Mouse (Mus musculus): Measurements from ENCODE around the gene Pgam2.
"Not testable (repeated sequence)": the region's sequence is repeated elsewhere in the genome, so short reads cannot be mapped to it uniquely, and the experiment has no call there.

Gene Pgam2

DNA sequence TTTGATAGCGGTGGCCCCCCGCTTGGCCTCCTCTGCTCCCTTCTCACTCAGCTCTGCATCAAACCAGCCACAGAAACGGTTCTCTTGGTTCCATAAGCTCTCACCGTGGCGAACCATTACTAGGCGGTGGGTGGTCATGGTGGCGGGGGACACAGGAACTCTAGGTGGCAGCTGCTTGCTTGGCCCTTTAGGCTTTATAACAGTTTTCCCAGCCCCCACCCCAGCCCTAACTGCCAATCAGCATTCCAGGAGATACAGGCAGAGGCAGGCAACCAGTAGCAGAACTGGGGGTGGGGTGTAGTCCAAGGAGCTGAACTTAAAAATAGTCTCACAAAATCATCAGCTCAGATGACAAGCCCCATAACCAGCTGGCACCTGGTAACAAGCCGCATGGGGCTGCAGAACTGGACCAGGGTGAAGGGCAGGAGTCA, at the start of gene Pgam2:
Gene Pgam2, minus strand, starts transcription at position 183 of the 431 bp plus-strand sequence.
- no peak for DNase-seq

- no peak for DNase-seq
Observed at GRCm38 (mm10) chr11:5852314-5852713, 48.8 kb upstream of the Pgam2 start.

DNA sequence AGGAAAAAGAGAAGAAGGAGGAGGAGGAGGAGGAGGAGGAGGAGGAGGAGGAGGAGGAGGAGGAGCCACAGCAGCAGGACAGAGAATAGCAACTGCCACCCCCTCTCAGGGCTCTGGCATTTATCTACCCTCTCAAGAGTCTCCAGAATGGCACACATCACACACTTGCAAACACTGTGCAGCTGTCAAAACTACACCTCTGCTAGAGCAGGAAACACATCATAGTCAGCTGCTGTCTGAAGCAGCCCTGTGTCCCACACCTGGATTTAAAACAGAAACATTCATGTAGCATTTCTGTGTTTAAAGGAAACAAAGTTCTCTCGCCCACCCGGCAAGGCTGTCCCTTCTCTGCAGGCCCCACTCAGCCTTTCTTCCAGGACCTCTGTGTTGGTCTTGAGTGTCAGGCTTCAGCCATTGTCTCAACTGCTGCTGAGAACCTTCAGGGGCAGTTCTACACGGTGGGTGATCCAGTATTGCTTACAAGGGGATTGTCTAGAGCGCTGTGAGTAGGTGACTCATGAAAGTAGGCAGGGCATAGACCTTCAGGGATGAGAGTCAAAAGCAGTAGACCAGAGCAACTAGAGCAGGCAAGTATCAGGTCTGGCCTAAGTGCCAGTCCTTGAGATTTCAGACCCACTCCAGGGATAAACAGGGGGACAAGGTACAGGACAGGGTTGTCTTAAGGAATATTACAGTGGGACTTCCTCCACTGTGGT, 47.6 kb upstream of the Pgam2 start:
- no peak for DNase-seq

DNA sequence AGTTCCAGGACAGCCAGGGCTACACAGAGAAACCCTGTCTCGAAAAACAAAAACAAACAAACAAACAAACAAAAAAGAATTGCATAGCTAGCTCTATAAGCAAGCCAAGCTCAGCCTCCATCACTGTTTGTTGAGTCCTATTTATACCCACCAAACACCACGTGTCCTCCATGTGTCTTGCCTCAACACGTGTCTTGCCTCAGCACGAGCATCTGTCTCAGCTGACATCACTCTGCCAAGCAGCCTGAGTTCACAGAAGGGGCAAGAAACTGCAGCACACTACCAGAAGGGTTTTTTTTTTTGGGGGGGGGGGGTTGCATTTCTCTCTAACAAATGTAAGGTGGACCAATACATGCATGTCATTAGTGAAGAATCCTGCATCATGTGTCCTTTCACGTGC, 46.9 kb upstream of the Pgam2 start:
- DNase-seq, result no peak

- DNase-seq, result no peak
Observed at GRCm38 (mm10) chr11:5849316-5849715, 45.8 kb upstream of the Pgam2 start.

- no peak for DNase-seq
Observed at GRCm38 (mm10) chr11:5848741-5849140, 45.2 kb upstream of the Pgam2 start.

DNA sequence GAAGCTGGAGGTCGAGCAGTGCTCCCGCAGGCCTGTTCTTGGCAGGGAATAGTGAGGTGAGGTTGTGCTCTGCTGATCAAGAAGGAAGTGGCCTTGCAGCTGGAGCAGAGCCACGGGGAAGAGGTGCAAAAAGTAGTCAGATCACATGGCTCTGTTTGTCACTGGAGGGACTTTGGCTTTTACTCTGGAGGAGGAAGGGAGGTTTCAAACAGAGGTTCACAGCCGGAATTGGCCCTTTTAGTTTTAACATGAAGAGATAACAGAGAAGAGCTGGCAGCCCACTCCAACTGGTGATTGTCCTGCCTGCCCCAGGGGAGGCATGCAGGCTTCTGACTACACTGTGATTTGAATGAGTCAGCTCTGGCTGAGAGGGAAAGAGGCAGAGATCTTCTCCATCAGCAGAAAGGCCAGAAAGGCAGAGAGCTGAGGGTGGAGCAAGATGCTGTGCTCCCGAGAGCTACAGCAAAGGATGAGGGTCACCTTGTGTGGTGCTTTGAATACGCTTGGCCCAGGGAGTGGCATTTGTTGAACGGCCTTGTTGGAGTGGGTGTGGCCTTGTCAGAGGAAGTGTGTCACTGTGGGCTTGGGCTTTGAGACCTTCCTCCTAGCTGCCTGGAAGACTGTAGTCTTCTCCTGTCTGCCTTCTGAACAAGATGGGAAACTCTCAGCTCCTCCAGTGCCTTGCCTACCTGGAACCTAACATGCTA, 43.3 kb upstream of the Pgam2 start:
- DNase-seq, result no peak

GRCm38 (mm10) chr11:5843131-5843530, 39.6 kb upstream of the Pgam2 start:
- no peak for DNase-seq

- no peak for DNase-seq
Observed at GRCm38 (mm10) chr11:5841751-5842150, 38.2 kb upstream of the Pgam2 start.

DNA sequence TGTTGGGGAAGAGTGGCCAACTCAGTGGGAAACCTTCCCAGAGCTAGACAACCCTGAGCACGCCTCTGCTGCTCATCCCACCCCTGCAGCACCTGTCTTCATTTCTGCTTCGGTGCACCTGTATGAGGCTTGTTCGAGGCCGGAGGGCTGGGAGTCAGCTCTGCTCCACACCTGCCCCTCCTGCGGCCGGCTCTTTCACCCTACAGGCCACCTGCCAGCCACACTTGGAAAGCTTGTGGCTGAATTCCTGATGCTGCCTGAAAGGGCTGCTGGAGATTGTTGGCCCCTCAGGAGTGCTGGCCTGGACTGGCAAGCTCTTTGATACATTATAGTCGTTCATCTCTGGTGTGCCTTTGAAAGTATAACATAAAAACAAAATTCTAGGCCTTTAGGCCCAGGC, 36.8 kb upstream of the Pgam2 start:
- no peak for DNase-seq

GRCm38 (mm10) chr11:5837251-5838246, 34.0 kb upstream of the Pgam2 start, which contains the start of gene Polm:
Gene Polm (minus strand): TSS chr11:5838016.
- DNase-seq, result peak; percentile 84 to 91

GRCm38 (mm10) chr11:5836126-5836525, 32.6 kb upstream of the Pgam2 start:
- DNase-seq, result peak in 1 of 2 experiments; percentile 13

DNA sequence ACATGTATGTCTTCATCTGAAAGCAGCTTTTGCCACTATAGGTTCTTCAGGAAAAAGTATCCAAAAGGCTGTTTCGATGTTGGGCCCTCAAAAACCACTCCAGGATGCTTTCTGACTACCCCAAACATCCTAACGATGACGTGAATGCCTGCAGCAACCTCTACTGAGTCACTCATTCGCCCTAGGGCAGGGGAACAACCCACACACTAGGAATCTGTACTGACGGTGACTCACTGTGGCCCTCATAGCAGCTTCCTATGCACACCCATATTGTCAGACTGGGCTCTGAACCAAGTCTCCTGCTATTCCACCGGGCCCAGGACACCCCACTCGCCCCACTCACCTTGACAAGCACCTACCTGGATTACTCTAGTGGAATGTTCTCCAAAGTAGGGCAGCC, 31.5 kb upstream of the Pgam2 start:
- no peak for DNase-seq

DNA sequence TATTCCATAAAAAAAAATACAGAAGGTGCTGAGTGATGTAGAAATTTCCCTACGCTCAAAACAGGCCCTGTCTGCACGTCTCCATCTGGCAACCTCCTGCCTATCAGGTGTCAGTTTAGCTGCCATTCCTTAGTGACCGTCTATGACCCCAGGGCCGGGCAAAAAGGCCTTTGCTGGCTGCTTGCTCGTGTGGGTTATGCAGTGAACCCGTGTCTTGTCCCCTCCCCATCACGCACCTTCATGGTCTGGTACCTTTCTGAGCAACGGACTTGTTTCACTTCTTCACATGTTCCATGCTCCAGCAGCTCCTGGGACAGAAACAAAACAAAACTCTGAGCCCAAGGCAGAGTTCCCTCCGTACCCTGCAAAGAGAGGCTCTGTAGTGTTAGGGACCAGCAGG, 31.0 kb upstream of the Pgam2 start:
- no peak for DNase-seq

GRCm38 (mm10) chr11:5829327-5829726, 25.8 kb upstream of the Pgam2 start:
- DNase-seq, result peak in 1 of 2 experiments; percentile 16

DNA sequence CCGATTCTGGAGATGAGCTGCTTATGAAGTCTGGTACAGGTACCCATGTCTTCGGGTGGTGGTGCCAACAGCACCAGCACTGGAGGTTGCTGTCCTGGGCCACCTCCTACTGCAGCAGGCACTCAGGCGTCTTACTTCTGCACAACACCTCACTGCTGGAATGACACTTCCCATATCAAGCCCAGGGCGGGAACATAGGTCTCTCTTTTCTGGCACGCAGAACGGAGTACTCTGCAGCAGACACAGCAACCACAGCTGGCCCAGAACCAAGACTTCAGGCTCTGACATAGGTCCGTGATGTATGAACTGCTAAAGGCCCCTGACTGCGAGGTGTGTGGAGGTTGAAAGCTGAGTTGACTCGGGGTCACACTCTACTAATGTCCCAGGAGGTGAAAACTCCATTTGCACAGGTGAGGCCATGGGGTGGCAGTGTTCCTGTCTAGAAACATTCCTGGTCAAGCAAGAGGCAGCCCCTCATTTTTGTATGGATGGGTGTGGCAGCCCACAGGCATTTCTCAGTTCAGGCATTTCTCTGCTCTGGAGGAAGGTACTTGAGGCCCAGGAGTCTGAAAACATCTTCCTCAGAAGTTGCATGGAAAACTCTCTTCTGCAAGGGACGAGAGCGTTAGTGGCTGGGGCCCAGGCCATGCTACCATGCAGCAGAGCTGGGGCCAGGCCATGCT, 25.1 kb upstream of the Pgam2 start:
- DNase-seq, result no peak

GRCm38 (mm10) chr11:5827931-5828330, 24.4 kb upstream of the Pgam2 start:
- DNase-seq, result no peak

- DNase-seq, result no peak
Observed at GRCm38 (mm10) chr11:5825432-5825831, 21.9 kb upstream of the Pgam2 start.

DNA sequence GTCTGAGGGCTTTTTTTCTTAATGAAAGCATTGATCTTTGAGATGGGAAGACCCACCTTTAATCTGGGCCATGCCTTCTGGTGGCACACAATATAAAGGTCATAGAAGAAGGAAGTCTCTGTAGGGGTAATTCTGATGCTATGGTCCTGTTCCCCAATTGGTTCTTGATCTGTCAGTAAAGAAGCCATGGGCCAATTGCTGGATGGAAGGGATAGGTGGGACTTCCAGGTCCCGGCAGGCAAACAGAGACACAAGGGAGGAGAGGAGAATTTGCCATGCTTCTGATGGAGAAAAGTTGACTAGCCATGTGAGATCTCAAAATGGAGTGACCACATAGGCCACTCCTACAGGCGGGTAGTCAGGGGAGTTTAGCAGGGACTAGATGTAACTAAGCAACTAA, 15.7 kb upstream of the Pgam2 start:
- no peak for DNase-seq

- DNase-seq, result no peak
Observed at GRCm38 (mm10) chr11:5813381-5813780, 9.8 kb upstream of the Pgam2 start.

DNA sequence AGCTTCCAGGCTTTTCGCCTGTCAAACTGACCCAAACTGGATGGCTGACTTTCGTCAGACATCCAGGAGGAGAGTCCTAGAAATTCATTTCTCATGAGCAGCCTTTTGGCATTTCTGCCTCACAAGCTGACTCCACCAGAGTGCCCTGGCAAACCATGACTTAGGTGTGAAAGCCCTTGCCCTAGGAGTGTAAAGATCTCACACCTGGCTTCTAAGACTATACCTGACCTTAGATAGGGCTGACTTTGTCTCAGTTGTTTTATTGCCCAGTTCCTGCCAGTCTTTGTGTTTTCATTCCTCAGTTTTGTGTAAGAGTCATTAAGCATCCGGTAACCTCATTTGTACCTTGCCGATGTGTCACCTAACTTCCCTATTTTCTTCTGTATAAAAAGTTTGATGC, 6.0 kb upstream of the Pgam2 start:
- not testable (repeated sequence) for DNase-seq

DNA sequence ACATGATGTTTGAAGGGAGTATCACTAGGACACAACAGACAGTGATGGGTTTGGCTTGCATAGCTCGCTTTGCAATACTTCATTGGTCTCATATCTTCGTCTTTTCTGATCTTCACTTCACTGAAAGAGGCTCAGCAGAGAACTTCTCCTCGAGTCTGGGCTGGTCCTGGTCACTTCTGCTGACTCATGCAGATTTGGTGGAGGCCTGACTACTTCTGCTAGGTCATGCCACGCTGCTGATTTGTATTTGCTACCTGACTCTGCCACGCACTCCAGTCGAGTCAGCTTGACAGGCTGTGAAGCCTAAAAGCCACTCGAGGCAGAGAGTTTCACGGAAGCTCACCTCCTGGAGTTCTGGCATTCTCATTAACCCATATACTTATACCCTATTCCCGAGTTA, 4.4 kb upstream of the Pgam2 start:
- no peak for DNase-seq

- no peak for DNase-seq
Observed at GRCm38 (mm10) chr11:5805711-5806110, 2.2 kb upstream of the Pgam2 start.

All from spleen, adult 18-20 months (tissue).